ENCODE assay signal across 24 mouse cellular contexts in the genomic region with DNA sequence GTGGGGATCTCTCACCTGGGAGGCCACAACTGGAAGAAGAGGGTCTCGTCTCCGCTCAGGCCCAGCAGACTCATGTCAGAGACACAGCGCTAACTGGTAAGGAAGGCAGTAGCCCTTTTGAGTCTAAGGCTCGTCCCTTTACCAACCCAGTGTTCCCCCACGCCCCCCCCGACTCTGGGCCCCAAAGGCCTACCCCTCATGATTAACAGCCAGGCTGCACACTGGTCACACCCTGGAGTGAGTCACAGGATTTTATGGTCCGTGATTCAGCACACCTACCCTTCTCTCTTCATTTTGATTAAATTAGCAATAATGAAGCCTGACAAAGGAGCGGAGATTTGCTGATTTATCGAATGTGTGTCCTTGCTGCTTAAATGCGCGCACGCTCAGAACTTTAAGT.
A peak's percentile ranks its signal among the peaks of the same experiment; 100 is the strongest.
DNase-seq lines count a peak whose midpoint lies in the region; ATAC-seq and TF ChIP-seq lines count a peak whose summit lies in the region.
"Had no signal": no experiment of that assay in that cellular context is flagged by ENCODE, and none has a peak within 500 bp of the region (broad histone marks: within the 10 kb centered on the region; RNA-seq: fewer than 3 reads in every experiment).

No protein-coding gene starts in this region.

- peak overlapping the region; percentile 67 for H3K27ac ChIP-seq in hindbrain, embryonic 14.5 days
- no peak overlapping the region for H3K27ac ChIP-seq in hindbrain, embryonic 12.5 days
- peak overlapping the region; percentile 26 for H3K27ac ChIP-seq in midbrain, embryonic 13.5 days
- no peak overlapping the region for H3K27ac ChIP-seq in midbrain, embryonic 10.5 days (replicated peaks)
- peak overlapping the region; percentile 52; the same call in 1 of the 2 replicates for H3K27ac ChIP-seq in midbrain, embryonic 15.5 days
- no peak overlapping the region for H3K27ac ChIP-seq in stomach, postnatal 0 days (replicated peaks)
- H3K27ac ChIP-seq: embryonic facial prominence, embryonic 10.5 days; forebrain, embryonic 12.5 days; gastrocnemius, adult 2 months; layer of hippocampus, adult 2 months; limb, embryonic 13.5 days; liver, embryonic 13.5 days had no signal

- H3K36me3 ChIP-seq in hindbrain, embryonic 14.5 days (replicated peaks; ENCODE audit: control insufficient read depth, insufficient read depth): no peaks in the 10 kb centered on the region
- no peaks in the 10 kb centered on the region for H3K36me3 ChIP-seq in hindbrain, embryonic 12.5 days
- no peaks in the 10 kb centered on the region for H3K36me3 ChIP-seq in midbrain, embryonic 13.5 days
- H3K36me3 ChIP-seq in midbrain, embryonic 10.5 days: no peaks in the 10 kb centered on the region
- H3K36me3 ChIP-seq in midbrain, embryonic 15.5 days (replicated peaks): no peaks in the 10 kb centered on the region
- no peaks in the 10 kb centered on the region for H3K36me3 ChIP-seq in stomach, postnatal 0 days (ENCODE audit: control insufficient read depth, insufficient read depth, low read length)
- H3K36me3 ChIP-seq: embryonic facial prominence, embryonic 10.5 days; forebrain, embryonic 12.5 days; heart, embryonic 12.5 days; limb, embryonic 13.5 days; liver, embryonic 13.5 days had no signal

- no peak overlapping the region for H3K4me2 ChIP-seq in hindbrain, embryonic 14.5 days (replicated peaks)
- no peak overlapping the region for H3K4me2 ChIP-seq in hindbrain, embryonic 12.5 days (replicated peaks)
- no peak overlapping the region for H3K4me2 ChIP-seq in midbrain, embryonic 13.5 days (replicated peaks)
- no peak overlapping the region for H3K4me2 ChIP-seq in midbrain, embryonic 15.5 days
- no peak overlapping the region for H3K4me2 ChIP-seq in stomach, postnatal 0 days (replicated peaks; ENCODE audit: low read depth)
- H3K4me2 ChIP-seq: forebrain, embryonic 12.5 days; heart, embryonic 12.5 days; limb, embryonic 13.5 days; liver, embryonic 13.5 days; lung, embryonic 14.5 days had no signal

- H3K4me1 ChIP-seq in hindbrain, embryonic 14.5 days (replicated peaks; ENCODE audit: control insufficient read depth, insufficient read depth, low read length): 0 out of 2 replicates have a peak, but pooled peaks cover 5% of the 10 kb centered on the region
- peaks cover 16% of the 10 kb centered on the region for H3K4me1 ChIP-seq in hindbrain, embryonic 12.5 days
- H3K4me1 ChIP-seq in midbrain, embryonic 13.5 days (replicated peaks): peaks cover 13% of the 10 kb centered on the region; the same call in 1 of the 2 replicates
- peaks cover 10% of the 10 kb centered on the region; the same call in 1 of the 2 replicates for H3K4me1 ChIP-seq in midbrain, embryonic 10.5 days
- H3K4me1 ChIP-seq in midbrain, embryonic 15.5 days: 0 out of 2 replicates have a peak, but pooled peaks cover 8% of the 10 kb centered on the region
- H3K4me1 ChIP-seq in stomach, postnatal 0 days (replicated peaks; ENCODE audit: control insufficient read depth, insufficient read depth): peaks cover 3% of the 10 kb centered on the region; the same call in 1 of the 2 replicates
- H3K4me1 ChIP-seq: liver, embryonic 13.5 days had no signal

- H3K4me3 ChIP-seq in hindbrain, embryonic 14.5 days (replicated peaks; ENCODE audit: low read length): no peak overlapping the region
- no peak overlapping the region for H3K4me3 ChIP-seq in hindbrain, embryonic 12.5 days
- no peak overlapping the region for H3K4me3 ChIP-seq in midbrain, embryonic 13.5 days (replicated peaks)
- no peak overlapping the region for H3K4me3 ChIP-seq in midbrain, embryonic 10.5 days
- no peak overlapping the region for H3K4me3 ChIP-seq in midbrain, embryonic 15.5 days
- no peak overlapping the region for H3K4me3 ChIP-seq in stomach, postnatal 0 days (ENCODE audit: low read depth, low read length)
- H3K4me3 ChIP-seq: embryonic facial prominence, embryonic 10.5 days; forebrain, embryonic 12.5 days; gastrocnemius, adult 2 months; heart, embryonic 12.5 days; layer of hippocampus, adult 2 months; limb, embryonic 13.5 days; liver, embryonic 13.5 days had no signal

- TF ChIP-seq CTCF in stomach, postnatal 0 days (IDR thresholded peaks at IDR 0.05; ENCODE audit: low read depth): no peak

- no peak for DNase-seq in hindbrain, embryonic 14.5 days (ENCODE audit: low spot score)
- no peak for DNase-seq in midbrain, embryonic 10.5 days (ENCODE audit: low spot score)
- peak; percentile 50 for DNase-seq in stomach, postnatal 0 days (ENCODE audit: low spot score)
- no peak for DNase-seq in gastrocnemius, adult 8-10 months (ENCODE audit: low spot score in 2 of 2)
- DNase-seq in thymus, postnatal 4 days: no peak
- DNase-seq: adrenal gland, adult 8-10 months; B cell, adult 2 months; cerebellum, adult 9-10 months; heart, adult 11 months; heart, postnatal 14 days; kidney, adult 9 months; liver, embryonic 13.5 days; lung, embryonic 14.5 days; lung, postnatal 36 days; thymus, adult 2 months had no signal

- no peak for ATAC-seq in hindbrain, embryonic 14.5 days (ENCODE audit: low FRiP score)
- ATAC-seq in hindbrain, embryonic 12.5 days (ENCODE audit: low FRiP score): no peak
- ATAC-seq in midbrain, embryonic 13.5 days: no peak
- ATAC-seq in midbrain, embryonic 15.5 days (replicated peaks): no peak
- peak; percentile 70 for ATAC-seq in stomach, postnatal 0 days (ENCODE audit: low FRiP score, low TSS enrichment)

- H3K9ac ChIP-seq in hindbrain, embryonic 14.5 days: 0 out of 2 replicates have a peak overlapping the region, but pooled peaks have one; percentile 20
- H3K9ac ChIP-seq in hindbrain, embryonic 12.5 days: no peak overlapping the region
- H3K9ac ChIP-seq in midbrain, embryonic 13.5 days (replicated peaks): no peak overlapping the region
- H3K9ac ChIP-seq in midbrain, embryonic 15.5 days: no peak overlapping the region
- no peak overlapping the region for H3K9ac ChIP-seq in stomach, postnatal 0 days (ENCODE audit: low read length)
- H3K9ac ChIP-seq: forebrain, embryonic 12.5 days; heart, embryonic 12.5 days; limb, embryonic 13.5 days; liver, embryonic 13.5 days; lung, embryonic 14.5 days had no signal

- no peaks in the 10 kb centered on the region for H3K9me3 ChIP-seq in hindbrain, embryonic 14.5 days (ENCODE audit: control insufficient read depth, low read length)
- H3K9me3 ChIP-seq in hindbrain, embryonic 12.5 days (replicated peaks): no peaks in the 10 kb centered on the region
- no peaks in the 10 kb centered on the region for H3K9me3 ChIP-seq in midbrain, embryonic 13.5 days
- no peaks in the 10 kb centered on the region for H3K9me3 ChIP-seq in midbrain, embryonic 10.5 days (replicated peaks)
- H3K9me3 ChIP-seq in midbrain, embryonic 15.5 days: no peaks in the 10 kb centered on the region
- peaks cover 3% of the 10 kb centered on the region; the same call in 1 of the 2 replicates for H3K9me3 ChIP-seq in stomach, postnatal 0 days (ENCODE audit: control insufficient read depth, low read length)
- H3K9me3 ChIP-seq: embryonic facial prominence, embryonic 10.5 days; forebrain, embryonic 12.5 days; heart, embryonic 12.5 days; limb, embryonic 13.5 days; liver, embryonic 13.5 days had no signal

- no peak for TF ChIP-seq EP300 in stomach, postnatal 0 days (optimal IDR thresholded peaks at IDR 0.05)

- no peaks in the 10 kb centered on the region for H3K27me3 ChIP-seq in hindbrain, embryonic 14.5 days (ENCODE audit: control insufficient read depth, insufficient read depth, low read length)
- no peaks in the 10 kb centered on the region for H3K27me3 ChIP-seq in hindbrain, embryonic 12.5 days
- no peaks in the 10 kb centered on the region for H3K27me3 ChIP-seq in midbrain, embryonic 13.5 days
- no peaks in the 10 kb centered on the region for H3K27me3 ChIP-seq in midbrain, embryonic 10.5 days (ENCODE audit: low read depth, poor library complexity, severe bottlenecking)
- H3K27me3 ChIP-seq in midbrain, embryonic 15.5 days (replicated peaks): no peaks in the 10 kb centered on the region
- H3K27me3 ChIP-seq in stomach, postnatal 0 days (ENCODE audit: control insufficient read depth, insufficient read depth, low read length): no peaks in the 10 kb centered on the region
- H3K27me3 ChIP-seq: forebrain, embryonic 12.5 days; heart, embryonic 12.5 days; limb, embryonic 13.5 days; liver, embryonic 13.5 days had no signal

- 65% methylated on average over 12 of the region's 12 CpGs for WGBS in hindbrain, embryonic 14.5 days
- 80% methylated on average over 12 of the region's 12 CpGs for WGBS in hindbrain, embryonic 12.5 days
- 80% methylated on average over 12 of the region's 12 CpGs for WGBS in midbrain, embryonic 13.5 days
- WGBS in midbrain, embryonic 10.5 days: 91% methylated on average over 12 of the region's 12 CpGs
- WGBS in midbrain, embryonic 15.5 days: 65% methylated on average over 12 of the region's 12 CpGs
- WGBS in stomach, postnatal 0 days: 64% methylated on average over 12 of the region's 12 CpGs

Comparison
In these comparisons a context has a peak if more than half of its experiments do, and no peak if none do; other contexts are left out.
1. H3K27ac ChIP-seq: peak in hindbrain, embryonic 14.5 days (single experiment), midbrain, embryonic 13.5 days (single experiment) and midbrain, embryonic 15.5 days (single experiment); none in hindbrain, embryonic 12.5 days (single experiment), midbrain, embryonic 10.5 days (single experiment) and stomach, postnatal 0 days (single experiment).